Mouse (Mus musculus) frontal cortex, postnatal 10 days (tissue): Measurements from ENCODE around the gene Ros1.

Experiments used
- DNase-seq, 2 experiments: peaks; one replicate each; pipeline ENCODE4 v3.0.0; 2022; ENCODE audit warnings: low spot score in 2 of 2, mixed read lengths in 1 of 2

The Ros1 gene

DNA sequence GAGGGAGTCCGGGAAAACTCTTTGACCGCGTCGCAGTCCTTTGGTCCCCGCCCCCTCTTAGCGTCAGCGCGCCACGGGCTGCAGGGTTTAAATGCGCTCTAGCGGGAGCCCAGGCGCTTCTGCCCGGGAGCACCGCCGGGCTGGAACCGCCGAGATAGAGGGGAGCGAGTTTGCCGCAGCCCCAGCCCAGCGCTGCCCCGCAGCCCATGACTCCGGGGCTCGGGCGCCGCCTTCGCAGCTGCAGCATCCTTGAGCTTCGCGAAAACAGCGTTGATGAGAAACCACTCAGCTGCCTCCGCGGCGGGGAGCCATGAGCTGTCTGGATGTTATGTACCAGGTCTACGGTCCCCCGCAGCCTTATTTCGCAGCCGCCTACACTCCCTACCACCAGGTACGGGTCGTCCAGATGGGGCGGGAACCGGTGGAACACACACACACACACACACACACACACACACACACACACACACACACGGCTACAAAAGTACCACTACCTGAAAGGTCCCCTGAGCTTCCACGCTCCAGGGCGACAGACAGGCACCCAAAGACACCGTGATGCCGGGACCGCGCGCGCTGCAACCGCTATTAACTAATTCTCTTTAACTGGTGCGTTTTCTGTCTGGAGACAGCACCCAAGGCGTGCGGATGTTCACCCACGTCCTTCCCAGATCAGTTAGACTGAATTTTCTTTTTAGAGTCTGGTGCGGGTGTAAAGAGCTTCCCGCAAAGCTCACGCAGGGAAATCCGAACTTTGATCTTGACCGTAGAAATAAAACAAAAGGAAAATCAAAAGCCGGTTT, 172.4 kb downstream of the Ros1 start, which contains the start of gene Vgll2:
Gene Vgll2, plus strand, starts transcription at position 90 of the 800 bp plus-strand sequence.
- DNase-seq: peak in 1 of 2 experiments; percentile 20

DNA sequence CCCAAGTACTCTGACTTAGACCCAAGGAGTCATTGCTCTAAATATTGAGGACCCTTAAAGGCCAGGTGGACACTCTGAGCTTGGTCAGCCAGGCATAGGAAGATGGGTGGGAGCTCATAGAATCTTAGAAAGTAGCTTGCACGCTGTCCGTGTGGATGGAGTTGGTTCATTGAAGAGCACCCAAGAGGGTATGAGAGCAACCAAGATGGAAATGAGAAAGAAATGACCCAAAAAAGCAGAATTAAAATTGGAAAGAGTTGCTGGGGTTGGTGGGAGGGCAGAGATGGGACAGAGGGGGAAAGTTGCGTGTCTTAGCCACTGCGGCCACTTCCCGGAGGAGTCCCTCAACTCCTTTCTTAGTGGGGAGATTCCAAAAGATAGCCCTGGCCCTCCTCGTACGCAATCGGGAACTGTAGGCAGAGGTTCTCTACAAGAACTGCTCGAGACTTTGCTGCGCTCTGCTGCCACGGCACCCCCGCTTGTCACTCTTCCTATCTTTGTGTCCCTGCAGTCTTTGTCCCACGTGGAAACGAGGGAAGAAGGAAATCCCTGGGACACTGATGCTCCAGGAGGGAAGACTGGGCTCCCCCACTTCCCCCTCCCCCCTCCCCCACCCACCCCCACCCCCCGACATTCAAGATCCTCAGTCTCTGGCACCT, 173.2 kb downstream of the Ros1 start:
- DNase-seq: no peak

DNA sequence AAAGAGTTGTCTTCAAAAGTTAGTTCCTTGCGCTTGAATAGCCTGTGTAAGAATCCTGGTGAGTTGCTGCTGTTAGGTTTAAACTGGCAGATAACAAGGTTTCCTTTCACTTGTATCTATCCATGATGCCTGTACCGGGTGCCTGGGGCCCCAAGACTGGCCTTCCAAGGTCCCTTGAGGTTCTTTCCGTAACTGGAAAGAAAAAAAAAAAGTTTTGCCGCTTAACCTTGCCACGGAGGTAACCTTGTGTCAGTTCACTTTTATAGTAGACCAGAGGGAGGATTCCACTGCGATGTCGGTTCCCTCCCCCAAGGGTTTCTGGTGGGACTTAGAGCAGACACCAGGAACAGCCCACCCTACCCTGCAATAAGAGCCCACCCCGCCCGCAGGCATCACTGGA, 173.8 kb downstream of the Ros1 start:
- DNase-seq: no peak

DNA sequence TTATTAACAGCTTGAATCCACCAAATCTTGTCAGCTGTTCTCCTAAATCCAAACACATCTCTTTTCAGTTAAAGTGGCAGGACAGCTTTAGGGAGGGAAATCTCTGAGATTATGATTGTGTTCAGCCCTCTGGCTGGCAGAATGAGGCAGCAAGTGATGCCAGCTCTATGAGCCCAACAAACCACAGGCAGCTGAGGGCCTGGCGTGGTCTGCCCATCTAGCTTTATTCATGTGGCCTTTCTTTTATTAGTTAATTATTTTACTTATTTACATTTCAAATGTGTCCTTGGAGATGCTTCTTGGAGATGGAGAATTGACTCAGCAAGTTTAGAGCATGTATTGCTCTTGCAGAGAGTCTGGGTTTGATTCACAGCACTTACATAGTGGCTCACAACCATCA, 176.6 kb downstream of the Ros1 start:
- DNase-seq: no peak
